Mouse (Mus musculus): Measurements from ENCODE around the gene D930007J09Rik. TPM values are rescaled to one million over a fixed set of nuclear protein-coding genes. Genes with fewer than 3 reads are reported as not detected.

The D930007J09Rik gene
- polyA plus RNA-seq, 1 experiment from 2014 or later, result not detected

- Histone ChIP-seq H3K4me1 (ENCODE audit: insufficient read depth) (peaks cover 6% of the 10 kb centered on the region; the same call in 1 of the 2 replicates), H3K4me3 (ENCODE audit: low read depth, low read length) (no peak overlapping the region), H3K27me3 (ENCODE audit: insufficient read depth, low read length) (no peaks in the 10 kb centered on the region), H3K36me3 (ENCODE audit: insufficient read depth) (no peaks in the 10 kb centered on the region), H3K9me3 (ENCODE audit: low read depth, low read length) (no peaks in the 10 kb centered on the region), H3K9ac (no peak overlapping the region), H3K27ac (ENCODE audit: low read depth) (no peak overlapping the region), H3K4me2 (no peak overlapping the region)
- no peak for ATAC-seq (ENCODE audit: insufficient read depth)
- 49% methylated on average over 2 of the region's 2 CpGs for WGBS
- DNase-seq, result peak; percentile 54
- peak; percentile 37 for TF ChIP-seq CTCF (IDR thresholded peaks at IDR 0.05; ENCODE audit: low read depth)
These were observed 3.5 kb downstream of the D930007J09Rik start for GRCm38 (mm10) chr13:32799131-32799530.

- WGBS, result 90% methylated on average over 1 of the region's 1 CpGs
- H3K27ac ChIP-seq (ENCODE audit: low read depth), result no peak overlapping the region
These were observed 5.6 kb downstream of the D930007J09Rik start for GRCm38 (mm10) chr13:32797085-32797484.

GRCm38 (mm10) chr13:32795166-32795565 lies 7.5 kb downstream of the D930007J09Rik start:
- Histone ChIP-seq H3K9ac (no peak overlapping the region), H3K4me1 (ENCODE audit: insufficient read depth) (no peaks in the 10 kb centered on the region), H3K4me2 (no peak overlapping the region), H3K27ac (ENCODE audit: low read depth) (no peak overlapping the region), H3K27me3 (ENCODE audit: insufficient read depth, low read length) (no peaks in the 10 kb centered on the region), H3K36me3 (ENCODE audit: insufficient read depth) (no peaks in the 10 kb centered on the region), H3K4me3 (ENCODE audit: low read depth, low read length) (no peak overlapping the region), H3K9me3 (ENCODE audit: low read depth, low read length) (no peaks in the 10 kb centered on the region)
- ATAC-seq (ENCODE audit: insufficient read depth) (no peak), DNase-seq (no peak)
- WGBS, result 84% methylated on average over 5 of the region's 5 CpGs
- TF ChIP-seq CTCF (IDR thresholded peaks at IDR 0.05; ENCODE audit: low read depth), result no peak

More at GRCm38 (mm10) chr13:32797085-32797484, 5.6 kb downstream of the D930007J09Rik start:
- peak; percentile 15; the same call in 1 of the 2 replicates for TF ChIP-seq CTCF (IDR thresholded peaks at IDR 0.05; ENCODE audit: low read depth)
- Histone ChIP-seq H3K36me3 (ENCODE audit: insufficient read depth) (no peaks in the 10 kb centered on the region), H3K4me1 (ENCODE audit: insufficient read depth) (no peaks in the 10 kb centered on the region), H3K9me3 (ENCODE audit: low read depth, low read length) (no peaks in the 10 kb centered on the region), H3K4me3 (ENCODE audit: low read depth, low read length) (no peak overlapping the region), H3K9ac (no peak overlapping the region), H3K27me3 (ENCODE audit: insufficient read depth, low read length) (no peaks in the 10 kb centered on the region), H3K4me2 (no peak overlapping the region)
- ATAC-seq (ENCODE audit: insufficient read depth) (no peak), DNase-seq (no peak)

GRCm38 (mm10) chr13:32794619-32795018 lies 8.0 kb downstream of the D930007J09Rik start:
- H3K27ac ChIP-seq (ENCODE audit: low read depth), result no peak overlapping the region
- H3K9ac ChIP-seq, result no peak overlapping the region
- H3K4me2 ChIP-seq, result no peak overlapping the region
- no peaks in the 10 kb centered on the region for H3K36me3 ChIP-seq (ENCODE audit: insufficient read depth)
- no peaks in the 10 kb centered on the region for H3K4me1 ChIP-seq (ENCODE audit: insufficient read depth)
- H3K4me3 ChIP-seq (ENCODE audit: low read depth, low read length), result no peak overlapping the region
- H3K27me3 ChIP-seq (ENCODE audit: insufficient read depth, low read length), result no peaks in the 10 kb centered on the region
- no peaks in the 10 kb centered on the region for H3K9me3 ChIP-seq (ENCODE audit: low read depth, low read length)
- TF ChIP-seq CTCF (IDR thresholded peaks at IDR 0.05; ENCODE audit: low read depth), result no peak
- no peak for DNase-seq
- WGBS, result 51% methylated on average over 2 of the region's 2 CpGs
- ATAC-seq (ENCODE audit: insufficient read depth), result no peak

DNA sequence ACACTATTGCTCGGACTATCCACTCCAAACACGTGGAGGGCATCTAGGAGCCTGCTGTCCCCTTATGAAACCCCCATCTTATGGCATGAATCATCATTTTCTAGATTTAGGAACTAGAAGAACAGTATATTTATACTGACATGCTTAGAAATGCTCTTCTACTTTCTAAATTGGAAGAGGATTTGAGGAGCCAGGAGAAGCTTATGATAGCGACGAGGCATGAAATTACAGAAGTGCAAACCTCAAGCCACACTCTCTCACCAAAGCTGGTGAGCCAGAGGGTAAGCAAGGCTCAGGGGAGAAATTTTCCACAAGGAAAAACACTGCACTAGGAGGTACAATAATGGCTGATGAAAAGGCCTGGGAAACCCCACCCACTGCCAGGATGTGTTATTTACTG lies 12.9 kb downstream of the D930007J09Rik start:
- no peak for TF ChIP-seq CTCF (IDR thresholded peaks at IDR 0.05; ENCODE audit: low read depth)
- ATAC-seq (ENCODE audit: insufficient read depth) (no peak), DNase-seq (no peak)

GRCm38 (mm10) chr13:32787584-32787983 lies 15.1 kb downstream of the D930007J09Rik start:
- no peak for TF ChIP-seq CTCF (IDR thresholded peaks at IDR 0.05; ENCODE audit: low read depth)
- no peak overlapping the region for H3K27ac ChIP-seq (ENCODE audit: low read depth)
- H3K9me3 ChIP-seq (ENCODE audit: low read depth, low read length), result no peaks in the 10 kb centered on the region
- H3K4me2 ChIP-seq, result no peak overlapping the region
- H3K27me3 ChIP-seq (ENCODE audit: insufficient read depth, low read length), result no peaks in the 10 kb centered on the region
- no peak overlapping the region for H3K9ac ChIP-seq
- no peaks in the 10 kb centered on the region for H3K36me3 ChIP-seq (ENCODE audit: insufficient read depth)
- H3K4me3 ChIP-seq (ENCODE audit: low read depth, low read length), result no peak overlapping the region
- DNase-seq (no peak), ATAC-seq (ENCODE audit: insufficient read depth) (no peak)
- no peaks in the 10 kb centered on the region for H3K4me1 ChIP-seq (ENCODE audit: insufficient read depth)
- WGBS, result 43% methylated on average over 2 of the region's 2 CpGs

More for the DNA sequence above, 12.9 kb downstream of the D930007J09Rik start:
- H3K4me1 ChIP-seq (ENCODE audit: insufficient read depth), result no peaks in the 10 kb centered on the region
- no peaks in the 10 kb centered on the region for H3K27me3 ChIP-seq (ENCODE audit: insufficient read depth, low read length)
- 75% methylated on average over 4 of the region's 4 CpGs for WGBS
- no peak overlapping the region for H3K4me3 ChIP-seq (ENCODE audit: low read depth, low read length)
- no peak overlapping the region for H3K4me2 ChIP-seq
- H3K9me3 ChIP-seq (ENCODE audit: low read depth, low read length), result no peaks in the 10 kb centered on the region
- no peak overlapping the region for H3K9ac ChIP-seq
- H3K36me3 ChIP-seq (ENCODE audit: insufficient read depth), result no peaks in the 10 kb centered on the region
- no peak overlapping the region for H3K27ac ChIP-seq (ENCODE audit: low read depth)

- 74% methylated on average over 8 of the region's 8 CpGs for WGBS
- H3K27ac ChIP-seq (ENCODE audit: low read depth), result no peak within 1 kb of the TSS
- H3K9me3 ChIP-seq (ENCODE audit: low read depth, low read length), result no peaks in the 10 kb centered on the region
- TF ChIP-seq CTCF (IDR thresholded peaks at IDR 0.05; ENCODE audit: low read depth), result no peak
- no peak for ATAC-seq (ENCODE audit: insufficient read depth)
- H3K4me3 ChIP-seq (ENCODE audit: low read depth, low read length), result no peak within 1 kb of the TSS
- no peaks in the 10 kb centered on the region for H3K27me3 ChIP-seq (ENCODE audit: insufficient read depth, low read length)
- no peaks in the 10 kb centered on the region for H3K4me1 ChIP-seq (ENCODE audit: insufficient read depth)
- no peak within 1 kb of the TSS for H3K4me2 ChIP-seq
- no peaks in the 10 kb centered on the region for H3K36me3 ChIP-seq (ENCODE audit: insufficient read depth)
- no peak for DNase-seq
- no peak within 1 kb of the TSS for H3K9ac ChIP-seq
These were observed 18.8 kb downstream of the D930007J09Rik start, which contains the start of gene Mylk4 for GRCm38 (mm10) chr13:32783816-32784215. Gene Mylk4 (minus strand): TSS chr13:32783954.

GRCm38 (mm10) chr13:32783055-32783454 lies 19.6 kb downstream of the D930007J09Rik start:
- H3K36me3 ChIP-seq (ENCODE audit: insufficient read depth), result no peaks in the 10 kb centered on the region
- no peaks in the 10 kb centered on the region for H3K4me1 ChIP-seq (ENCODE audit: insufficient read depth)
- no peak overlapping the region for H3K4me2 ChIP-seq
- no peak for ATAC-seq (ENCODE audit: insufficient read depth)
- no peaks in the 10 kb centered on the region for H3K9me3 ChIP-seq (ENCODE audit: low read depth, low read length)
- no peak overlapping the region for H3K9ac ChIP-seq
- no peaks in the 10 kb centered on the region for H3K27me3 ChIP-seq (ENCODE audit: insufficient read depth, low read length)
- H3K27ac ChIP-seq (ENCODE audit: low read depth), result no peak overlapping the region
- no peak overlapping the region for H3K4me3 ChIP-seq (ENCODE audit: low read depth, low read length)
- peak; percentile 54 for TF ChIP-seq CTCF (IDR thresholded peaks at IDR 0.05; ENCODE audit: low read depth)
- peak; percentile 55 for DNase-seq
- 38% methylated on average over 5 of the region's 5 CpGs for WGBS
